Mouse (Mus musculus) midbrain, embryonic 14.5 days (tissue): ENCODE results near the gene Srp54a. TPM values are rescaled to one million over a fixed set of nuclear protein-coding genes. Genes with fewer than 3 reads are reported as not detected.

Experiments used
- polyA plus RNA-seq: library from polyadenylated mRNA; unstranded; fragments of >200 nt; fragmentation: Nextera tagmentation; extraction: Ambion mirVana; gene quantifications from 2 replicates; pipeline ENCODE4 v1.2.1, GENCODE M21; 2014

The Srp54a gene
- polyA plus RNA-seq, 1 experiment from 2014 or later, result 227 TPM

Other genes starting within 250 kb of the Srp54a start
- gene Cfl2, start 217.4 kb upstream of the Srp54a start, polyA plus RNA-seq, result 283 and 312 TPM in 2 replicates
- not detected in 2 replicates for gene Gm20403, start 93.7 kb upstream of the Srp54a start, polyA plus RNA-seq
- 7.1 and 8.5 TPM in 2 replicates for gene Baz1a, start 65.9 kb upstream of the Srp54a start, polyA plus RNA-seq
- gene 2700097O09Rik, start 152 bp upstream of the Srp54a start, polyA plus RNA-seq, result 31.8 and 32.3 TPM in 2 replicates
- 45.6 and 48.2 TPM in 2 replicates for gene Fam177a, start 44.2 kb downstream of the Srp54a start, polyA plus RNA-seq
- gene Srp54b, start 74.8 kb downstream of the Srp54a start, polyA plus RNA-seq, result 65.2 and 72.7 TPM in 2 replicates
- not detected in 2 replicates for gene 1700047I17Rik2, start 119.3 kb downstream of the Srp54a start, polyA plus RNA-seq
- 79.0 and 86.1 TPM in 2 replicates for gene Srp54c, start 149.9 kb downstream of the Srp54a start, polyA plus RNA-seq
- 9.5 and 10.5 TPM in 2 replicates for gene 1110008L16Rik, start 219.3 kb downstream of the Srp54a start, polyA plus RNA-seq
- gene Ppp2r3c, start 222.7 kb downstream of the Srp54a start, polyA plus RNA-seq, result 20.4 and 25.7 TPM in 2 replicates